Mouse (Mus musculus) ZHBTc4 (cell line): Measurements from ENCODE around the gene Gm6592.
"Not testable (repeated sequence)": the region's sequence is repeated elsewhere in the genome, so short reads cannot be mapped to it uniquely, and the experiment has no call there.

Experiments
- DNase-seq: peaks from one replicate; pipeline ENCODE4 v3.0.0-alpha.2; 2011; ENCODE audit warnings: low read depth, low spot score

The Gm6592 gene

DNA sequence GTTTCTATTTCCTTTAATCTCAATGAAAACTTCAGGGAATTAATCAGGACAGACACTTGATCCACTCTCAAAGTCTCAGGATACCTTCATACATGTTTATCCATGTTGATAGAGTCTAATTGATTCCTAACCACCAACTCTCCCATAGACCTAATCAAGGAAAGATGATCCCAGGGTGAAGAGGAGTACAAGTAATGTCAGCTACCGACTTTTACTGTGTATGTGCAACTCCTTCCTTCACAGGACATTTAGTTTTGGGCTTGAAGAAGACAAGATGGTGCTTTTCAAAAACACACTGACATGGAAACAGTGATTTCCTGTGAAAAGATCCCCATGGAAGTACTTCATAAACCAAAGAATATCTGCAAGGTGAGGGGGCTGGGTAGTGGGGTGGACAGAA is at the start of gene Gm6592:
TSS of gene Gm6592 (plus strand) at position 301 of the 400 bp plus-strand sequence.
- no peak for DNase-seq

DNA sequence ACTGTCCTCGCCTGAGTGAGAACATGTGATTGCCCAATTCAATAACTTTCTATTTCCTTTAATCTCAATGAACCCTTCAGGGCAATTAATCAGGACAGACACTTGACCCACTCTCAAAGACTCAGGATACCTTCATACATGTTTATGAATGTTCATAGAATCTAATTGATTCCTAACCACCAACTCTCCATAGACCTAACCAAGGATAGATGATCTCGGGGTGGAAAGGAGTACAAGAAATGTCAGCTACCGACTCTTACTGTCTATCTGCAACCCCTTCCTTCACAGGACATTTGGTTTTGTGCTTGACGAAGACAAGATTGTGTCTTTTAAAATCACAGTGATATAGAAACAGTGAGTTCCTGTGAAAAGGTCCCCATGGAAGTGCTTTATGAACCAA is 40.4 kb upstream of the Gm6592 start, which contains the start of gene Ssxb5:
TSS of gene Ssxb5 (plus strand) at position 301 of the 400 bp plus-strand sequence.
- DNase-seq, result not testable (repeated sequence)

DNA sequence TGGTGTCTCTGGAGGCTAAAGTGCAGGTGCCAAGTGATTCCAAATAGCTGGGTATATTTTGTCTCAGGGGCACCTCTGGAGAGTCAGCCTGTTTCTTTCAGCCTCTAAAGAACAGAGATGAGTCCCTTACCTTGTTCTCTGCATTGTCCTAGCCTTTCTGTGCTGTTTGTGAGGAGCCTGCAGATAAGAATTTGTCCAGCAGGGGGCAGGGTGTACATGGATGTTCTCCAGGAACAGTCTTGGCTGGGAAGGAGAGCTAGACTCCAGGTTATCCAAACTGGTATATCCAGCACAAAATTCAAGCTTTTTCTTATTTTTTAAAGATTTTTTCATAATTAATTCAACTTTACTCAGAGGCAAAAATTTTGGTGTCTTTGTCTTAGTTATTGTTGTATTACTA is 11.8 kb upstream of the Gm6592 start:
- DNase-seq, result peak; percentile 42

DNA sequence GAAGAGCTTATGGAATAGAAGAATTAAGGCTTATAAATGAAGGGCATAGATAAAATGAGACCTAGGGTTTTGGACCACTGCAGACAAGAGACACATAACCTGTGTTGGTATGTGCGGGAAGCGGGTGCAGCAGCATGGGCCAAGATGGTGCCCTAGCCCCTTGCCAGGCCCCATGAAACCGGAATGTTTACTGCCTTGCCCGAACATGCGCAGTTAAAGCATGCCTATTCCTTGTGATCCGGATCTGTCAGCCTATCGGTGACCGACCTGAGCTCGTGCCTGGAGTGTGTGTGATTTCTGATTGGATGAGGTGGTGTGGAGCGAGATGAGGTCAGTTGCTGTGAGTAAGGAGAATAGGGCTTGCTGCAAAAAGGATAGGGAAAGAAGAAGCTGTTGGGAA is 8.7 kb downstream of the Gm6592 start:
- no peak for DNase-seq

DNA sequence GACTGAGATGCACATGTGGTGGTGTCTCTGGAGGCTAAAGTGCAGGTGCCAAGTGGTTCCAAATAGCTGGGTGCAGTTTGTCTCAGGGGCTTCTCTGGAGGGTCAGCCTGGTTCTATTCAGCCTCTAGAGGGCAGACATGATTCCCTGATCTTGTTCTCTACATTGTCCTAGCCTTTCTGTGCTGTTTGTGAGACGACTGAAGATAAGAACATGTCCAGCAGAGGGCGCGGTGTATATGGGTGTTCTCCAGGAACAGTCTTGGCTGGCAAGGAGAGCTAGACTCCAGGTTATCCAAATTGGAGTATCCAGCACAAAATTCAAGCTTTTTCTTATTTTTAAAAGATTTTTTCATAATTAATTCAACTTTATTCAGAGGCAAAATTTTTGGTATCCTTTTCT is 20.5 kb downstream of the Gm6592 start:
- DNase-seq, result peak; percentile 84

DNA sequence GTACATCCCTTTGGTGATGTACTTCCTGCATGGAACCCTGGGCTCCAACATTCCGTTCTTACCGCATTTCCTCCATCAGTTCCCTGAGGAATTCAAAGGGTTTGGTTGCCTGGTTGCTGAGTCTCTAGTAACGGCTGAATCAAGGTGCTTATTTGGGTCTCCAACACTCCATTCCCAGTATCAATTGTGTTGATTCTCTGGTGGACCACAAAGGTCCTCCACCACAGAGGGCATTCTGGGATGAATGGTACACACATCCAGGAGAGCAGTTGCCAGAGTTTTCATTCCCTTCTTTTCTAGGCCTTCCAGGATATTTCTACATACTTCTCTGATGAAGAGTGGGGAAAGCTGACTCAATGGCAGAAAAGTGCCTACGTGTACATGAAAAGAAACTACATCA is 30.2 kb downstream of the Gm6592 start, which contains the start of gene Gm5751:
TSS of gene Gm5751 (plus strand) at position 301 of the 400 bp plus-strand sequence.
- DNase-seq, result not testable (repeated sequence)

DNA sequence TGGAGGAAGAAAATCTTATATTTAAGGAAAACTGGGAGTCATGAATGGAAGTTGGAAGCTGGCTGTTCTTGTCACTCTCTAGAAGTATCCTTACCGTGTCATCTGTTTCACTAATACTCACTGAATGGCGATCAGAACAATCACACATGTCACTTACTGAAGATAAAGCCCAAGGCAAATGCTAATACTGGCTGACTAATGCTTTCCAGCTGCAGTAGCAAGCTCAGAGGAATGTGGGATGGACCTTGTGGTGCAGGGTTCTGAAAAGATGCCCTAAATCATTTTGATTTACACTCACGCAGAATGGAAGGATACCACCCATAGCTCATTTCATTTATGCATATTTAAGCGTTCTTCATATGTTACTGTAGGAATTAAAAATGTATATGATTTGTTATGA is 40.5 kb downstream of the Gm6592 start:
- DNase-seq, result no peak

DNA sequence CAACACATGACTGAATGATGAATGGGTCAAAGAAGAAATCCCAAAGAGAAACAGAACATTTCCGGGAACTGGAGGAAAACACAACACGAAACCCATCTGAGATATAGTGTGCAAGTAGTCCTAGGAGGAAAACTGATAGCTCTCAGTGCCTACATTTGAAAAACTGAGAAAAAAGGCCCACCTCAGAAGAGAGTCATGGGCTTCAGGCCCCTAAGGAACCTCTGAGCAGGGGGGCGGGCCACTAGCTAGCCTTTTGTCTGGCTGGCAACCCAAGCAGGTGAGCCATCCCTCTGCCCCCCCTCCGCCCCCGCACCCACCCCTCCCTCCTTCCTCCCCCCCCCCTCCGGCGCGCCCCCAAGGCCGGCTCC is 48.2 kb downstream of the Gm6592 start:
- DNase-seq, result no peak

DNA sequence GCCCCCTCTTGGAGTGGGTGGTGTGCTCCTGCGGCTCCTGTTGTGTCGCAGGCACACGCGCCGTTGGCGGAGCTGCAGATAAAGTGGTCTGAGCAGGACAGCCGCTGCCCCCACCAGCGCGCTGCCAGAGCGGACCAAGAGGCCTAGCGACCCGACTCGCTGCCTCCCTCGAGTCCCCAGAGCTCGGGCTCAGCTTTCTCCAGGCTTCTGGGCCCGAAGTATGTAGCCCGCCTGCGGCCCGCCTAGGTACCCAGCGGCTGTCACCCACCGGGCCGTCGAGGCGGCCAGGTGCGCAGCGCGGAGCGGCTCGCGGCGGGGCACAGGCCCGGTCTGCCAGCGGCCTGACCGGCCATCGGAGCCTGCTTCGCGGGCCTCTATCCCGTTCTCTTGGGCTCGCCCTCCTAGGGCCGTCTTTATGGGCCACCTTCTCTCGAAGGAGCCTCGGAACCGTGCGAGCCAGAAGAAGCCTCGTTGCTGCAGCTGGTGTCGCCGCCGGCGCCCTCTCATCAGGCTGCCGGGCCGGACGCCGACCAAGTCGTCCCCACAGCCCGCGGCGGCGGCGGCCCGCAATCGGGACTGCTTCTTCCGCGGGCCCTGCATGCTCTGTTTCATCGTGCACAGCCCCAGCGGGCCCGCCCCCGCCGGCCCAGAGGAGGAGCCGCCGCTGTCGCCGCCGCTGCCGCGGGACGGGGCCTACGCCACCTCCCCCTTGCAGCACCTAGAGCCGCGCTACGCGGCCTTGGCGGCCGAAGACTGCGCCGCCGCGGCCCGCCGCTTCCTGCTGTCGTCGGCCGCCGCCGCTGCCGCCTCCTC is 48.8 kb downstream of the Gm6592 start, which contains the start of gene B630019K06Rik:
TSS of gene B630019K06Rik (plus strand) at position 40 of the 813 bp plus-strand sequence.
- peak; percentile 54 for DNase-seq

DNA sequence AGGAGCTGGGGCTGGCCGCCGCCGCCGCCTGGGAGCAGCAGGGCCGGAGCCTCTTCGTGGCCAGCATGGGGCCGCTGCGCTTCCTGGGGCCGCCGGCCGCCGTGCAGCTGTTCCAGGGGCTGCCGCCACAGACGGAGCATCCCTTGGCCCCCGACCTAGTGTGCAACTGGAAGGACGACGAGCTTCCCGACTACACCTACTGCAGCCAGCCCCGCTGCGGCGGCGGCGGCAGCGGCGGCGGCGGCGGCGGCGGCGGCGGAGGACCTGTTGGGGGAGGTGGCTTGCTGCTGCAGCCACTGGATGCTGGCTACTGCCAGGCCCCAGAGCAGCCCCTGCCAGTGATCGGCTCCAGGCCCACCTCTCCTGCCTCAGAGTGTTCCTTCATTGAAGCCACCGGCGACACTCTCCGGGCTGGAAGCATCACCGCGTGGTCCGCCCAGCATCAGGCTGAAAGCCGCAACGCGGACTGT is 49.4 kb downstream of the Gm6592 start:
- DNase-seq, result peak; percentile 28
